Mouse (Mus musculus) forebrain, embryonic 10.5 days (tissue): ENCODE measurements at regions not wholly inside any gene's neighbourhood (a gene's known extent, or its start where the extent isn't known, plus 50 kb on each side); places are given as distances from the start of the nearest gene placed in this dataset.

Experiments used
- DNase-seq: peaks from one replicate; pipeline ENCODE4 v3.0.0-alpha.2; 2017; ENCODE audit warnings: low spot score; ENCODE audit errors: extremely low spot score
- H3K27ac ChIP-seq: fragments of 300-500 bp; sonication (generic); 2 replicates; pipeline ENCODE4 v1.5.1; 2016; ENCODE audit warnings: mild to moderate bottlenecking
- H3K27me3 ChIP-seq: fragments of 300-500 bp; sonication (generic); 2 replicates; pipeline ENCODE4 v1.6.1; 2016; ENCODE audit warnings: mild to moderate bottlenecking; ENCODE audit not compliant: poor library complexity, severe bottlenecking
- H3K36me3 ChIP-seq: fragments of 300-500 bp; sonication (generic); replicated peaks from 2 replicates; pipeline ENCODE4 v1.6.1; 2016; ENCODE audit warnings: mild to moderate bottlenecking, moderate library complexity
- H3K4me1 ChIP-seq: fragments of 300-500 bp; sonication (generic); 2 replicates; pipeline ENCODE4 v1.6.1; 2016
- H3K4me3 ChIP-seq: fragments of 300-500 bp; sonication (generic); 2 replicates; pipeline ENCODE4 v1.5.1; 2016; ENCODE audit warnings: mild to moderate bottlenecking, moderate library complexity
- H3K9me3 ChIP-seq: fragments of 300-500 bp; sonication (generic); 2 replicates; pipeline ENCODE4 v1.6.1; 2016; ENCODE audit warnings: mild to moderate bottlenecking, moderate library complexity
- WGBS: fragments of 180-500 bp; shearing (Covaris S2); methylation state at CpG from one replicate; pipeline ENCODE4 v1.1.7; 2016; 5-methylcytosine and 5-hydroxymethylcytosine counted together

- Histone ChIP-seq H3K27ac (no peak overlapping the region), H3K4me3 (no peak overlapping the region), H3K9me3 (no peaks in the 10 kb centered on the region), H3K36me3 (no peaks in the 10 kb centered on the region), H3K4me1 (peaks cover 12% of the 10 kb centered on the region; the same call in 1 of the 2 replicates), H3K27me3 (no peaks in the 10 kb centered on the region)
- no peak for DNase-seq
- 83% methylated on average over 9 of the region's 9 CpGs for WGBS
Observed at GRCm38 (mm10) chr12:17084499-17085208, 73.1 kb upstream of the 2410004P03Rik start.

- Histone ChIP-seq H3K27me3 (no peaks in the 10 kb centered on the region), H3K4me3 (no peak overlapping the region), H3K36me3 (no peaks in the 10 kb centered on the region), H3K27ac (no peak overlapping the region), H3K9me3 (no peaks in the 10 kb centered on the region), H3K4me1 (no peaks in the 10 kb centered on the region)
- no peak for DNase-seq
- 93% methylated on average over 15 of the region's 15 CpGs for WGBS
Observed at GRCm38 (mm10) chr12:17071691-17072454, 60.3 kb upstream of the 2410004P03Rik start.

- WGBS = 83% methylated on average over 9 of the region's 9 CpGs
- no peak for DNase-seq
- Histone ChIP-seq H3K36me3 (no peaks in the 10 kb centered on the region), H3K4me3 (no peak overlapping the region), H3K4me1 (no peaks in the 10 kb centered on the region), H3K9me3 (no peaks in the 10 kb centered on the region), H3K27me3 (no peaks in the 10 kb centered on the region), H3K27ac (no peak overlapping the region)
Observed at GRCm38 (mm10) chr12:17069808-17070207, 58.3 kb upstream of the 2410004P03Rik start.

- Histone ChIP-seq H3K4me3 (no peak overlapping the region), H3K4me1 (no peaks in the 10 kb centered on the region), H3K27me3 (no peaks in the 10 kb centered on the region), H3K9me3 (no peaks in the 10 kb centered on the region), H3K36me3 (no peaks in the 10 kb centered on the region), H3K27ac (no peak overlapping the region)
- no peak for DNase-seq
- 81% methylated on average over 5 of the region's 5 CpGs for WGBS
Observed at GRCm38 (mm10) chr12:17069161-17069560, 57.6 kb upstream of the 2410004P03Rik start.

- H3K36me3 ChIP-seq = no peaks in the 10 kb centered on the region
- no peak for DNase-seq
- H3K27ac ChIP-seq = no peak overlapping the region
- H3K4me3 ChIP-seq = no peak overlapping the region
- H3K4me1 ChIP-seq = peaks cover 15% of the 10 kb centered on the region
- no peaks in the 10 kb centered on the region for H3K27me3 ChIP-seq
- no peaks in the 10 kb centered on the region for H3K9me3 ChIP-seq
- 77% methylated on average over 5 of the region's 5 CpGs for WGBS
Observed at GRCm38 (mm10) chr12:17063920-17064319, 52.4 kb upstream of the 2410004P03Rik start.
